In genomic region chr3:53558230-53558629, GRCm38 (mm10) we compare ENCODE assay signal across 19 mouse cellular contexts.
DNase-seq lines count a peak whose midpoint lies in the region; ATAC-seq and TF ChIP-seq lines count a peak whose summit lies in the region.
"Had no signal": no experiment of that assay in that cellular context is flagged by ENCODE, and none has a peak within 500 bp of the region (broad histone marks: within the 10 kb centered on the region; RNA-seq: fewer than 3 reads in every experiment).

No protein-coding gene starts in this region.

- no peak overlapping the region for H3K4me2 ChIP-seq in kidney, embryonic 15.5 days
- no peak overlapping the region for H3K4me2 ChIP-seq in kidney, embryonic 14.5 days (replicated peaks; ENCODE audit: low read depth, low read length)
- H3K4me2 ChIP-seq in lung, postnatal 0 days (replicated peaks; ENCODE audit: low read depth, low read length): no peak overlapping the region
- no peak overlapping the region for H3K4me2 ChIP-seq in intestine, embryonic 16.5 days (ENCODE audit: low read depth, low read length)
- H3K4me2 ChIP-seq in stomach, embryonic 16.5 days (ENCODE audit: low read depth, low read length): peak overlapping the region; percentile 22; the same call in 1 of the 2 replicates
- H3K4me2 ChIP-seq: forebrain, embryonic 13.5 days; heart, embryonic 15.5 days; liver, embryonic 11.5 days; midbrain, embryonic 15.5 days; neural tube, embryonic 15.5 days had no signal

- no peak overlapping the region for H3K9ac ChIP-seq in kidney, embryonic 15.5 days
- H3K9ac ChIP-seq in kidney, embryonic 14.5 days (ENCODE audit: low read depth, low read length): no peak overlapping the region
- no peak overlapping the region for H3K9ac ChIP-seq in lung, postnatal 0 days (replicated peaks; ENCODE audit: low read depth)
- no peak overlapping the region for H3K9ac ChIP-seq in intestine, embryonic 16.5 days (ENCODE audit: low read depth, low read length)
- H3K9ac ChIP-seq in stomach, embryonic 16.5 days (ENCODE audit: low read length): no peak overlapping the region
- H3K9ac ChIP-seq: forebrain, embryonic 13.5 days; heart, embryonic 15.5 days; midbrain, embryonic 15.5 days; neural tube, embryonic 15.5 days had no signal

- no peak for TF ChIP-seq EP300 in lung, postnatal 0 days (IDR thresholded peaks at IDR 0.05)

- no peaks in the 10 kb centered on the region for H3K36me3 ChIP-seq in kidney, embryonic 15.5 days
- no peaks in the 10 kb centered on the region; the same call in 1 of the 2 replicates for H3K36me3 ChIP-seq in kidney, embryonic 14.5 days (ENCODE audit: control insufficient read depth, insufficient read depth, low read length)
- no peaks in the 10 kb centered on the region for H3K36me3 ChIP-seq in lung, postnatal 0 days (ENCODE audit: insufficient read depth, low read length)
- no peaks in the 10 kb centered on the region for H3K36me3 ChIP-seq in intestine, embryonic 16.5 days (ENCODE audit: control insufficient read depth, insufficient read depth, low read length)
- no peaks in the 10 kb centered on the region for H3K36me3 ChIP-seq in stomach, embryonic 16.5 days (ENCODE audit: control insufficient read depth, insufficient read depth, low read length)
- H3K36me3 ChIP-seq: heart, embryonic 15.5 days; midbrain, embryonic 15.5 days; neural tube, embryonic 15.5 days had no signal

- H3K27ac ChIP-seq in kidney, embryonic 15.5 days: 0 out of 2 replicates have a peak overlapping the region, but pooled peaks have one; percentile 22
- H3K27ac ChIP-seq in kidney, embryonic 14.5 days (ENCODE audit: low read depth, low read length): no peak overlapping the region
- H3K27ac ChIP-seq in lung, postnatal 0 days (ENCODE audit: low read length): no peak overlapping the region
- H3K27ac ChIP-seq in intestine, embryonic 16.5 days (ENCODE audit: low read length): peak overlapping the region; percentile 58
- H3K27ac ChIP-seq in stomach, embryonic 16.5 days (ENCODE audit: low read length): peak overlapping the region; percentile 86
- H3K27ac ChIP-seq: forebrain, embryonic 13.5 days; heart, adult 2 months; heart, embryonic 15.5 days; midbrain, embryonic 15.5 days; neural tube, embryonic 15.5 days had no signal

- H3K27me3 ChIP-seq in kidney, embryonic 15.5 days: no peaks in the 10 kb centered on the region
- H3K27me3 ChIP-seq in kidney, embryonic 14.5 days (ENCODE audit: control insufficient read depth, insufficient read depth, low read length): no peaks in the 10 kb centered on the region
- H3K27me3 ChIP-seq in lung, postnatal 0 days (replicated peaks; ENCODE audit: insufficient read depth, low read length): no peaks in the 10 kb centered on the region
- no peaks in the 10 kb centered on the region for H3K27me3 ChIP-seq in intestine, embryonic 16.5 days (replicated peaks; ENCODE audit: control insufficient read depth, insufficient read depth, low read length)
- no peaks in the 10 kb centered on the region for H3K27me3 ChIP-seq in stomach, embryonic 16.5 days (ENCODE audit: control insufficient read depth, insufficient read depth, low read length)
- H3K27me3 ChIP-seq: forebrain, embryonic 13.5 days; heart, embryonic 15.5 days; midbrain, embryonic 15.5 days; neural tube, embryonic 15.5 days had no signal

- peak; percentile 26 for DNase-seq in lung, postnatal 0 days (ENCODE audit: low spot score)
- no peak for DNase-seq in lung, adult 18-20 months
- DNase-seq: cerebellum, adult 2 months; gastrocnemius, postnatal 14 days; heart, adult 2 months; kidney, postnatal 14 days; right cerebral cortex, postnatal 14 days; thymus, postnatal 14 days had no signal

- no peak overlapping the region for H3K4me3 ChIP-seq in kidney, embryonic 15.5 days (replicated peaks)
- no peak overlapping the region for H3K4me3 ChIP-seq in kidney, embryonic 14.5 days (ENCODE audit: low read length)
- H3K4me3 ChIP-seq in lung, postnatal 0 days (ENCODE audit: low read depth, low read length): no peak overlapping the region
- no peak overlapping the region for H3K4me3 ChIP-seq in intestine, embryonic 16.5 days (ENCODE audit: low read length)
- no peak overlapping the region for H3K4me3 ChIP-seq in stomach, embryonic 16.5 days (replicated peaks; ENCODE audit: low read length)
- H3K4me3 ChIP-seq: forebrain, embryonic 13.5 days; heart, adult 2 months; heart, embryonic 15.5 days; midbrain, embryonic 15.5 days; neural tube, embryonic 15.5 days had no signal

- H3K4me1 ChIP-seq in kidney, embryonic 15.5 days: peaks cover 53% of the 10 kb centered on the region
- peaks cover 10% of the 10 kb centered on the region; the same call in 1 of the 2 replicates for H3K4me1 ChIP-seq in kidney, embryonic 14.5 days (ENCODE audit: control insufficient read depth, insufficient read depth, low read length)
- H3K4me1 ChIP-seq in lung, postnatal 0 days (ENCODE audit: insufficient read depth, low read depth, low read length): no peaks in the 10 kb centered on the region
- H3K4me1 ChIP-seq in intestine, embryonic 16.5 days (ENCODE audit: control insufficient read depth, insufficient read depth, low read length): peaks cover 12% of the 10 kb centered on the region
- H3K4me1 ChIP-seq in stomach, embryonic 16.5 days (ENCODE audit: control insufficient read depth, insufficient read depth, low read length): peaks cover 41% of the 10 kb centered on the region

- no peaks in the 10 kb centered on the region for H3K9me3 ChIP-seq in kidney, embryonic 15.5 days (replicated peaks)
- no peaks in the 10 kb centered on the region for H3K9me3 ChIP-seq in kidney, embryonic 14.5 days (ENCODE audit: control insufficient read depth, low read length)
- H3K9me3 ChIP-seq in lung, postnatal 0 days (ENCODE audit: low read length): no peaks in the 10 kb centered on the region
- no peaks in the 10 kb centered on the region for H3K9me3 ChIP-seq in intestine, embryonic 16.5 days (ENCODE audit: control insufficient read depth, low read length)
- H3K9me3 ChIP-seq in stomach, embryonic 16.5 days (replicated peaks; ENCODE audit: control insufficient read depth, low read length): no peaks in the 10 kb centered on the region
- H3K9me3 ChIP-seq: forebrain, embryonic 13.5 days; heart, embryonic 15.5 days; midbrain, embryonic 15.5 days; neural tube, embryonic 15.5 days had no signal

- no peak for ATAC-seq in kidney, embryonic 15.5 days (replicated peaks; ENCODE audit: low FRiP score)
- no peak for ATAC-seq in kidney, embryonic 14.5 days (ENCODE audit: low FRiP score, low TSS enrichment)
- ATAC-seq in lung, postnatal 0 days: 0 out of 2 replicates have a peak, but pooled peaks have one; percentile 17
- ATAC-seq in intestine, embryonic 16.5 days: no peak
- no peak for ATAC-seq in stomach, embryonic 16.5 days (ENCODE audit: insufficient read depth, low FRiP score)
- no peak for ATAC-seq in CD4-positive, CD25-positive, alpha-beta regulatory T cell, adult 4 months
- ATAC-seq: forebrain, embryonic 13.5 days; inflammation-experienced regulatory T-cells, adult 6 months; midbrain, embryonic 15.5 days had no signal

- 78% methylated on average over 9 of the region's 9 CpGs for WGBS in kidney, embryonic 15.5 days
- 80% methylated on average over 9 of the region's 9 CpGs for WGBS in kidney, embryonic 14.5 days
- 45% methylated on average over 9 of the region's 9 CpGs for WGBS in lung, postnatal 0 days
- 60% methylated on average over 9 of the region's 9 CpGs for WGBS in intestine, embryonic 16.5 days
- 45% methylated on average over 9 of the region's 9 CpGs for WGBS in stomach, embryonic 16.5 days

- no peak for TF ChIP-seq CTCF in lung, postnatal 0 days (IDR thresholded peaks at IDR 0.05)

Comparison
In these comparisons a context has a peak if more than half of its experiments do, and no peak if none do; other contexts are left out.
1. H3K27ac ChIP-seq: peak in kidney, embryonic 15.5 days (single experiment), intestine, embryonic 16.5 days (single experiment) and stomach, embryonic 16.5 days (single experiment); none in kidney, embryonic 14.5 days (single experiment) and lung, postnatal 0 days (single experiment).